In the genomic region with DNA sequence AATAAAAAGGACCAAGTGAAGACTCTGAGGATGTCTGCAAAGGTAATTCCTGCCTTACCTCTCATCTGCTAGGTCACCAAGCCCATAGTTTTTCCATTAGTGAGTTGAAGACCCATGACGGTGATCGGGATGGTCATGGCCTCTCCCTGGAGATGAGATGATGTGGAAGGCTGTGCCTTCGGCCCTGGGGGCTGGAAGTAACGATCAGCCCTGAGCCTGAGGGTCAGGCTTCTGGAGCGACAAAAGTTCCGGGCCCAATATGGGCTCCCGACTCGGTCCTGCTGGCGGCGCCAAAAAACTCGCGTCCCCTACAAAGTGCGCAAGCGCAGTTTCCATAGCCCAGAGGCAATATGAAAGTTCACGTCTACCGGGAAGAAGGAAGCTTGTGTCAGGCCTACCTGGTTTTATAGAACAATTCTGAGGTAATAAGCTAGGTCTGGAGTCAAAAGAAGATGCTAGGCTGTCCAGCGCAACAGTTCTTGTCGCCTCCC, we compare ENCODE assay signal across 15 mouse cellular contexts. TPM values are rescaled to one million over a fixed set of nuclear protein-coding genes. Genes with fewer than 3 reads are reported as not detected.
DNase-seq lines count a peak whose midpoint lies in the region; ATAC-seq and TF ChIP-seq lines count a peak whose summit lies in the region.
"Had no signal": no experiment of that assay in that cellular context is flagged by ENCODE, and none has a peak within 500 bp of the region (broad histone marks: within the 10 kb centered on the region; RNA-seq: fewer than 3 reads in every experiment).

Slc30a3 (minus strand) TSS at position 238 of the 491 bp plus-strand sequence.

- no peak for TF ChIP-seq CTCF in cerebellum, adult 2 months (IDR thresholded peaks at IDR 0.05; ENCODE audit: borderline replicate concordance, insufficient read depth, low read depth, low read length)

- no peak for TF ChIP-seq POLR2A in cerebellum, adult 2 months (IDR thresholded peaks at IDR 0.05; ENCODE audit: borderline replicate concordance, insufficient read depth, low read length)

- no peak within 1 kb of the TSS for H3K27ac ChIP-seq in cerebellum, adult 2 months (ENCODE audit: insufficient read depth, low read length)
- H3K27ac ChIP-seq in midbrain, embryonic 12.5 days (replicated peaks): no peak within 1 kb of the TSS
- H3K27ac ChIP-seq in midbrain, embryonic 11.5 days (ENCODE audit: low read depth, low read length): no peak within 1 kb of the TSS
- H3K27ac ChIP-seq in neural tube, embryonic 14.5 days (ENCODE audit: low read depth, low read length): no peak within 1 kb of the TSS
- H3K27ac ChIP-seq: heart, embryonic 15.5 days had no signal

- DNase-seq in cerebellum, adult 2 months: no peak
- DNase-seq in cerebellum, adult 18-20 months: no peak
- no peak for DNase-seq in midbrain, embryonic 11.5 days (ENCODE audit: low spot score, missing footprints)
- DNase-seq in left cerebral cortex, postnatal 10 days (ENCODE audit: extremely low spot score in 1 of 2, low spot score in 2 of 2): no peak
- no peak for DNase-seq in ovary, postnatal 36 days (ENCODE audit: low spot score)
- no peak for DNase-seq in right cerebral cortex, adult 18-20 months
- DNase-seq: cerebellum, postnatal 10 days; liver, postnatal 0 days; lung, postnatal 36 days; thymus, postnatal 36 days had no signal

- no peaks in the 10 kb centered on the region; the same call in 1 of the 2 replicates for H3K27me3 ChIP-seq in cerebellum, adult 2 months (ENCODE audit: control insufficient read depth, insufficient read depth, low read length)
- H3K27me3 ChIP-seq in midbrain, embryonic 12.5 days: no peaks in the 10 kb centered on the region; the same call in 1 of the 2 replicates
- no peaks in the 10 kb centered on the region for H3K27me3 ChIP-seq in midbrain, embryonic 11.5 days (ENCODE audit: control insufficient read depth, insufficient read depth, low read length)
- no peaks in the 10 kb centered on the region for H3K27me3 ChIP-seq in neural tube, embryonic 14.5 days (ENCODE audit: control insufficient read depth, insufficient read depth, low read length)

- ATAC-seq in midbrain, embryonic 12.5 days (ENCODE audit: low FRiP score, low read depth): no peak
- ATAC-seq in midbrain, embryonic 11.5 days (ENCODE audit: low FRiP score): no peak
- no peak for ATAC-seq in neural tube, embryonic 14.5 days (ENCODE audit: low read depth)
- ATAC-seq: inflammation-experienced regulatory T-cells, adult 6 months; liver, postnatal 0 days had no signal

- H3K4me3 ChIP-seq in cerebellum, adult 2 months (replicated peaks; ENCODE audit: insufficient read depth, low read depth, low read length): no peak within 1 kb of the TSS
- H3K4me3 ChIP-seq in midbrain, embryonic 12.5 days: no peak within 1 kb of the TSS
- H3K4me3 ChIP-seq in midbrain, embryonic 11.5 days (ENCODE audit: low read depth, low read length): no peak within 1 kb of the TSS
- no peak within 1 kb of the TSS for H3K4me3 ChIP-seq in neural tube, embryonic 14.5 days (ENCODE audit: low read depth, low read length)
- H3K4me3 ChIP-seq: heart, embryonic 15.5 days had no signal

- no peak within 1 kb of the TSS for H3K4me2 ChIP-seq in midbrain, embryonic 12.5 days (replicated peaks)
- no peak within 1 kb of the TSS for H3K4me2 ChIP-seq in midbrain, embryonic 11.5 days
- H3K4me2 ChIP-seq in neural tube, embryonic 14.5 days (ENCODE audit: low read depth, low read length): no peak within 1 kb of the TSS
- H3K4me2 ChIP-seq: heart, embryonic 15.5 days had no signal

- no peaks in the 10 kb centered on the region for H3K9me3 ChIP-seq in midbrain, embryonic 12.5 days
- H3K9me3 ChIP-seq in midbrain, embryonic 11.5 days (ENCODE audit: control insufficient read depth, low read length): no peaks in the 10 kb centered on the region
- no peaks in the 10 kb centered on the region for H3K9me3 ChIP-seq in neural tube, embryonic 14.5 days (ENCODE audit: control insufficient read depth, low read length)
- H3K9me3 ChIP-seq: heart, embryonic 15.5 days had no signal

- intact Hi-C loops in left cerebral cortex, postnatal 10 days (cut with DNase I): no loop called here

- WGBS in cerebellum, adult 2 months: 89% methylated on average over 18 of the region's 18 CpGs
- WGBS in midbrain, embryonic 12.5 days: 90% methylated on average over 18 of the region's 18 CpGs
- WGBS in midbrain, embryonic 11.5 days: 92% methylated on average over 18 of the region's 18 CpGs
- WGBS in neural tube, embryonic 14.5 days: 94% methylated on average over 18 of the region's 18 CpGs

- H3K4me1 ChIP-seq in cerebellum, adult 2 months (ENCODE audit: control insufficient read depth, insufficient read depth, low read length): no peaks in the 10 kb centered on the region
- no peaks in the 10 kb centered on the region for H3K4me1 ChIP-seq in midbrain, embryonic 12.5 days
- H3K4me1 ChIP-seq in midbrain, embryonic 11.5 days (ENCODE audit: control insufficient read depth, insufficient read depth, low read length): no peaks in the 10 kb centered on the region
- H3K4me1 ChIP-seq in neural tube, embryonic 14.5 days (ENCODE audit: control insufficient read depth, insufficient read depth, low read length): no peaks in the 10 kb centered on the region
- H3K4me1 ChIP-seq: heart, embryonic 15.5 days had no signal

- no peak within 1 kb of the TSS for H3K9ac ChIP-seq in midbrain, embryonic 12.5 days (replicated peaks)
- no peak within 1 kb of the TSS for H3K9ac ChIP-seq in midbrain, embryonic 11.5 days (ENCODE audit: low read length)
- no peak within 1 kb of the TSS for H3K9ac ChIP-seq in neural tube, embryonic 14.5 days (replicated peaks; ENCODE audit: low read depth, low read length)
- H3K9ac ChIP-seq: heart, embryonic 15.5 days; liver, postnatal 0 days had no signal

- no peaks in the 10 kb centered on the region for H3K36me3 ChIP-seq in midbrain, embryonic 12.5 days
- no peaks in the 10 kb centered on the region for H3K36me3 ChIP-seq in midbrain, embryonic 11.5 days (ENCODE audit: control insufficient read depth, insufficient read depth, low read length)
- H3K36me3 ChIP-seq in neural tube, embryonic 14.5 days (ENCODE audit: control insufficient read depth, insufficient read depth, low read length): no peaks in the 10 kb centered on the region
- H3K36me3 ChIP-seq: heart, embryonic 15.5 days had no signal

RNA-seq across cellular contexts. Expression of gene Slc30a3, which starts in this region (rescaled TPM):
- 19.7 and 23.5 TPM in 2 replicates for polyA plus RNA-seq in cerebellum, adult 2 months (2012; rRNA removed)
- polyA plus RNA-seq in midbrain, embryonic 12.5 days (2016; fragmentation: Nextera tagmentation; extraction: Ambion mirVana): 10.7 and 11.2 TPM in 2 replicates
- 6.9 and 7.2 TPM in 2 replicates for polyA plus RNA-seq in midbrain, embryonic 11.5 days (2014; fragmentation: Nextera tagmentation; extraction: Ambion mirVana)
- total RNA-seq in left cerebral cortex, postnatal 10 days (2021): 100 to 1,000 TPM; 101 to 118 TPM
- 39.8 and 48.3 TPM in 2 replicates for polyA plus RNA-seq in neural tube, embryonic 14.5 days (2014; fragmentation: Nextera tagmentation; extraction: Ambion mirVana)
- total RNA-seq: CH12.LX had no signal
